Mouse (Mus musculus) urinary bladder, postnatal 14 days (tissue): Measurements from ENCODE around the gene Ctdspl.

Experiments
- DNase-seq: peaks from one replicate; pipeline ENCODE4 v3.0.0; 2021; ENCODE audit warnings: low spot score

Ctdspl gene

DNA sequence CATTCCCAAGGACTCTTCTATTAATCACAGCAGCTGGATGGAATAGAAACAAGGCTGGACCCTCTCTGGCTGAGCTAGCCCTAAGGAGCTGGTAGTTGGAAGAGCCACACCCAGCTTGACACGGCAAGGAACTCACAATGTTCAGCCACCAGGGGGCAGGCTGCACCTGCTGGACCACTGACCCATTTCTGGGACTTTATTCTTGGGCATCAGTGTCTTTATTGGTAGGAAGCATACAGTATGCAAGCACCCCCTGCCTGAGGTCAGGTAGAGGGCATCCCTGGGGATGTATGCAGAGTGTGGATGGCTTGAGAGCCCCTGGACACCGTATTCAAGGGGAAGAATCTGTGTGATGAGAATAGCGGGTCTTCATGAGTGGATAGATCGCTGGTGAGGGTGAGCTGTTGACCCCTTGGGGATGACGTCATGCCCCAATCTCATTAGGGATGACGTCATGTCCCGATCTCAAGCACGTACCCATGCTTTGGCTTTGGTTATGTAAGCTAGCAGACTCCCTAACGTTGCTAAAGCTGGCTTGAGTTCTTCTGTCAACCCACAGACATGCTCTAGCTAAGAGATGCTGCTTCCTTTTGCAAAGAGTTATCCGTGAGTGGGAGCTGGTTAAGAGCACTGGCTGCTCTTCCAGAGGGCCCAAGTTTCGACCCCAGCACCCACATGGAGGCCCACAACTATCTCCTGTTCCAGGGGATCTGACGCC, 5.3 kb upstream of the Ctdspl start:
- peak; percentile 85 for DNase-seq

- DNase-seq = no peak
These were observed 4.3 kb upstream of the Ctdspl start for GRCm38 (mm10) chr9:118921926-118922325.

GRCm38 (mm10) chr9:118924554-118925085, 1.6 kb upstream of the Ctdspl start:
- DNase-seq = no peak

DNA sequence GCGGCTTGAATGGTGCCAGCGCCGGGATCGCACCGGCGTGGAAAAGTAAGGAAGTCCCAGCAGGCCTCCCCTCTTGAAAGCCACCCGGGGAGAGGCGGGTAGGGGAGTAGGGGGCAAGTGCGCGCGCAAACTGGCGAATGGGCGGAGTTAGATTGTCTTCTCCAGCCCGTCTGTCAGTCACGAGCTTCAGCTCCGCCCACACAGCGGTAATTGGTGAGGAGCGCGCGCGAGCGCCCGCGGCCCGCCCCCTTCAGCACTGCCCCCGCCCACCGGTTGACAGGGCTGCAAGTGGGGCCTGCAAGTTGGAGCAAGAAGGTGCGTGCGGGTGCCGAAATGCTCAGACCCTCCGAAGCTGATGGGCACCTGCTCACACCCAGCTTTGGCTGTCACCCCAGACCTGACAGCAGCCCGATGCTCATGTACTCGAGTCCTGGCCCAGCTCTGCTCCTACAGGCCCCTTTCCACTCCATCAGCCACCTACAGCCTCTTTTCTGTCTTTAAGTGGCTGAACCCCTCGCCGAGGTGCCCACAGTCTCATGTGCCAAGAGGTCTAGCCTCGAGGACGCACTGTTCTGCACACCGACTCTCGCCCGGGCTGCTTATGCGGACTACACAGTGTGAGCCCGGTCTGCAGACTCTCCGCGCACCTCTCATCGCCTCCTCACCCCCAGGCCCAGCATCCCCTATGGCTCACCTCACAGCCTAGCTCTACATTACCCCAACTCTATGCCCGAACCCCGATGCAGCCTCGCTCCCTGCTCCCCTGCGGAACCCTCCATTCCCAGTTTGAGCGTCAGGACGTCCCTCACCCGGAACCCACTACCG, 755 bp upstream of the Ctdspl start:
- DNase-seq = peak; percentile 98

- peak; percentile 68 for DNase-seq
These were observed 552 bp downstream of the Ctdspl start for GRCm38 (mm10) chr9:118926688-118927321.

DNA sequence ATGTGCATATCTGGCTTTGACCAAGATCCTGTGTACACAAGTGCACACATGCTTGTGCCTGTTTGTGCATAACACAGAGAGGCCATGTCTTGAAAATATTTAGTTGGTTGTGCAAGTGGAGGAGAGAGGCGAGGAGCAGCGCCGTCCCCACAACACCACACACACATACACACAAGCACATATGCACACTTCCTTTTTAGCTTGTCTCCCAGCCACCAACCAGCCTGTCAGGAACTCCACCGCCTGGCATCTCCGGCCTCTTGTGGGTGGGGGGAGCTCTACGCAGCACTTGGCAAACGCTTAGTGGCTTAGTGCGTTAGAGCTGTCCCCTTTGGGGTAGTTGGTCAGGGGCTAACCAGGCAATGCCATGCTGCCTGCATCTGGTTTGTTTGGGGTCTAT, 1.2 kb downstream of the Ctdspl start:
- DNase-seq = no peak

DNA sequence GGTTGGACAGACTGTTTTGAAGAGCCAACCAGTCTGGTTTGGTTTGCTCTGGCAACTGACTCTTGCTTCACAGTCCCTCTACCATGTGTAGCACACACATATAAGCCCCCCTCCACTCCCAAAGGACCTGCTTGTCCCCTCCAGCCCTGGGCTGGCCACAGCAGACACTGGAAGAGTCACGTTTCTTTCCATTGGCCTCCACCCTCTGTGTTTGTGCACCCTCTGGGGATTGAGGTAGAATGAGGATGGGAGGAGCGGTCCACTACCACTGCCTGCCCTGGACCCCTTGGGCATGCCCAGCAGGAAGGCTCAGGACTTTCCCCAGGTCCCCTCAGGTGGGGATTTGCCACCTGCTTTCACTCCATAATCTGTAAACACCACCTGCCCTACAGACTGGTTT, 1.8 kb downstream of the Ctdspl start:
- no peak for DNase-seq

DNA sequence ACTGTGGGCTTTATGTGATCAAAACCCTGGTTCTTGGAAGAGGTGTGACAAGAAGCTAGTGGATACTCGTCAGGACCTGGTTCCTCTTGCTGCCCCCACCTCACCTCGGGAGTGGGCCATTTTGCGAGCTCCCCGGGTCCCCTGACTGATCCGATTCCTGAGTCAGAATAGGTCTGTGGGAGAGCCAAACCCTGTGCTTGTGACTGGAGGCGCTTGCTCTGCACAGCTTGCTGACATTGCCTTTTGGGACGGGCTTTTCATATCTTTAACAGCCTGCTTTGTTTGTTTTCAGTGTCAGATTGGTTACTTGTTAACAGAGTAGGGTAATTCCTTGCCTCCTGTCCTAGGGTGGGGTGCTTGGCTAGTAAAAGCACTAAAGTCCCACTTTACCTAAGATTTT, 2.4 kb downstream of the Ctdspl start:
- no peak for DNase-seq

DNA sequence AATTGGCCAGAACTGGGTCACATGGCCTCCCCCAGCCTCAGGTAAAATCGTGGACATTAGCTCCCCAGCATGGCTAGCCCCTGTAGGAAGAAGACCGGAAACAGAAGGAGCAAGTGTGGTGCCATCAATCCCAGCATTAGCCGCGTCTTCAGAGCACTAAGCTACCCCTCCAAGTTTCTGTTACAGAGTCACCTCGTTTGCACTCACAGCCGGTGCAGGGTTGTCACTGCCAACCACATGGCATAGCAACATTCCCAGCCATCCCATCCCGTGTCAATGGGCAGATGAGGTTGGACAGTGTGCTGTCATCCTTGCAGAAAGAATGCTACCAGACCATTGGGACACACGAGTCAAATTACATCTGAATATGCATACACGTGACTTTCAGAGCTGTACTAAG, 4.4 kb downstream of the Ctdspl start:
- DNase-seq = no peak

GRCm38 (mm10) chr9:118933800-118934199, 7.5 kb downstream of the Ctdspl start:
- DNase-seq = no peak

DNA sequence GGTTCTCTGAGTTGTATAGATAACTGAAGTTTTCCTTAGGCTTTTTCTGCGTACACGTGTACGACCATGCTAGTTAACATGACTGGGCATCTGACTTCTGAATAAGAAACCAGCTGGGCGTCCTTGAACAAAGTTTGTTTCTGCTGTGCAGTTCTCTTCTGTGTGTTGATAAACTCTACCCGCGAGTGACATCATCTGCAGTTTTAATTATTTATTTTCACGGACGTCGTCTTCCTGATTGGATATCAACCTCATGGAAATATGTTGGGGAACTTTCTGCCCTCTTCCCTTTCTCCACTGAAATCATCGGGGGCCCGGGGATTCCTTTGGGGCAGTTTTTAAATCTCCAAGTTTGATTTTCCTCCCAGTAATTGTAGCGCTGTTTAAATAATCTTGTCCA, 8.1 kb downstream of the Ctdspl start:
- DNase-seq = no peak

GRCm38 (mm10) chr9:118935098-118935497, 8.8 kb downstream of the Ctdspl start:
- DNase-seq = no peak

- no peak for DNase-seq
These were observed 9.8 kb downstream of the Ctdspl start for GRCm38 (mm10) chr9:118936071-118936470.

- DNase-seq = peak; percentile 49
These were observed 11.3 kb downstream of the Ctdspl start for GRCm38 (mm10) chr9:118937515-118937914.

GRCm38 (mm10) chr9:118939410-118939809, 13.2 kb downstream of the Ctdspl start:
- DNase-seq = no peak

DNA sequence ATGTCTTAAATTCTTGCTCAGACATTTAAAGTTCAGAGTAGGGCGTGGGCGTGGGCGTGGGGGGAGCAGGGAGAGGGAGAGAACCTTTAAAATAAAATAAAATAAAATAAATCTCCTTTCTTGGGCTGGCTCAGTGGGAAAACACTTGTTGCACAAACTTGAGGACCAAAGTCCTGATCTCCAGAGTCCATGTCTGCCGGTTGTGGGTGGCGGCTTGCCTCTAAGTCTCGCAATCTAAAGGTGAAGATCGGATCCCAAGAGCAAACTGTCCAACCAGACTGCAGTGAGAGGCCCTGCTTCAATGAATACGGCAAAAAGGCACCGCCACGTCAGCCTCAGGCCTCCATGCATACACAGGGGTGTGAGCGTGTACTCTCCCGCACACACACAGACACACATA, 13.6 kb downstream of the Ctdspl start:
- no peak for DNase-seq

GRCm38 (mm10) chr9:118940591-118941207, 14.4 kb downstream of the Ctdspl start:
- no peak for DNase-seq

GRCm38 (mm10) chr9:118942030-118942429, 15.8 kb downstream of the Ctdspl start:
- no peak for DNase-seq

- no peak for DNase-seq
These were observed 17.7 kb downstream of the Ctdspl start for GRCm38 (mm10) chr9:118943941-118944340.

- DNase-seq = no peak
These were observed 18.1 kb downstream of the Ctdspl start for GRCm38 (mm10) chr9:118944388-118944787.

DNA sequence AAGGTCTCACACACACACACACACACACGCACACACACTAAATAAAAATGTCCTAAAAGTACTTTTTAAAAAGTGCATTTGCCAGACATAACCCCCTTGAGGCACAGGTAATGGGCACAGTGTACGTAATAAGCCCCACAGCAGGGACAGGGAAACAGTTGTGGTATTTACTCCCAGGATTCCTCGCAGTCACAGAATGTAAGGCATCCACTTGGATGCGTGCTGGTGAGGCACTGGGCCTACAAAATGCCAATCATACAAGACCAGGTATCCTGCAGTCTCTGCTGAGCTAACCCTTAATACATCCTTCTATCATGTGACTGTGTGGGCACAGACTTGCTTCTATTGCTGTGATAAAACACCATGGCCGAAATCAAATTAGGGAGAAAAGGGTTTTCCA, 22.2 kb downstream of the Ctdspl start:
- no peak for DNase-seq

DNA sequence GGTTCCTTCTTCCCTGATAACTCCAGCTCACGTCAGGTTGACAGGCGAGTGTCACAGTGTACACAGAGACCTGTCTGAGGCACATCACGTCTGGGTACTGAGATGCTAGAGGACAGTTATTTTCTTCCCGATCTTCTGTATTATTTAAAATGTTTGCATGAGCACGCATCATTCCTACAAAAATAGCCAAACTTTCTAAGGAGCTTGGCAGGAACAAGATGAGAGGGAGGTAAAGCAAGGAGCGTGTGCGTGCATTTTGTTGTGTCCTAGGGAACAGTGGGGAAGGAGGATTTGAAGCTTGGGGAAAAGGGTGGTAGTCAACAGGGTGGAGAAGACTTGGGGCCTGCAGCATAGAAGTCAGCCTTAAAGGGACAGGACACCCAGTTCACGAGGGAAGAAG, 22.9 kb downstream of the Ctdspl start:
- DNase-seq = no peak
